Mouse (Mus musculus): ENCODE measurements around the gene Map3k1.

Map3k1 gene

DNA sequence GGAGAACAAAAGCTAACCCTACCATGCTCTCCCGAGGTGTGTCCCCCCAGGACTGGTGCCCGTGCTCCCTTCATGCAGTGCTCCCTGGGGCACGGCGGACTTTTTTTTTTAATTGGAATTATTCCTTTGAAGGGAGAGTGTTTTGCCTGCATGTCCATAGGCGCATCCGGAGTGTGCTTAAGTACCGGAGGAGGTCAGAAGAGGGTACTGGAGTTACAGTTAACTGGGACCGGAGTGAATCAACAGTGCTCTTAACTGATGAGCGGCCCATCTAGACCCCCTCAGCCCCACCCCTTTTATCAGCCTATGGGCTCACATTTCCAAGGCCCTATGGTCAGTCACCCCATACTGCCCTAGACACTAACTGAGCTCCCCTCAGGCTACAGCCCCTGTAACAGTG lies 19.9 kb downstream of the Map3k1 start:
- DNase-seq: no peak

DNA sequence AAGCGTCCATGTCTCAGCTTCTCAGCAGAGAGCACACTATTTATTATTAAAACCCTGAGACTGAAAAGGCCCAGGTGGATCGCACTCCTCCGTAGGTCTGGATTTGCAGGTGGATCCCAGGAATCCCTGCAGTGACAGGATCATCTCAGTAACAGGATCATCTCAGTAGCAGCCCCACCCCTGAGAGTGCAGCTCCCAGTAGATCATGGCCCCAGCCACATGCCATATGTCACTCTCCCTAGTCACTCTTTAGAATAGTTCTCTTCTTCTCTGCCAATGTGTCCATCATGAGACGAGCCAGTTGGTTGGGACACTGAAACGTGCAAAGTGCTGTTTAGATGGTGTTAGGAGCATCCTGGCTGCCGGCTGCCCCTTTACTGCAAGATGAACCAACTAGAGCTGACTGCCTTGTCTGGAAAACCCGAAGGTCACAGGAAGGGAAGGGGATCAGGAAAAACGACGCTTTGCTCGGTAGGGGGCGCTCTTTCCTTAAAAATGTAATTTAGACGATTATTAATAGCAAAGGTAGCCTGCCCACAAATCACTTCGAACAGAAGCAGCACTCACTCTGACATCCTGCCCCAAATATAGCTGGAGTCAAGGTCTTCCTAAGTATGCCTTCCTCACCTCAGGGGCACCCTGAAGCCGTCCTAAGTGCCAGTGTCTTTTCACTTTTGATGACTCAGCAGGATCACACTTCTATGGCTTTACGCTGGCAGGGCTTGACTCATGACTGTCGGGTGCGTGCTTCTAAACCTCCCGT lies 20.8 kb downstream of the Map3k1 start:
- DNase-seq: peak; percentile 91

DNA sequence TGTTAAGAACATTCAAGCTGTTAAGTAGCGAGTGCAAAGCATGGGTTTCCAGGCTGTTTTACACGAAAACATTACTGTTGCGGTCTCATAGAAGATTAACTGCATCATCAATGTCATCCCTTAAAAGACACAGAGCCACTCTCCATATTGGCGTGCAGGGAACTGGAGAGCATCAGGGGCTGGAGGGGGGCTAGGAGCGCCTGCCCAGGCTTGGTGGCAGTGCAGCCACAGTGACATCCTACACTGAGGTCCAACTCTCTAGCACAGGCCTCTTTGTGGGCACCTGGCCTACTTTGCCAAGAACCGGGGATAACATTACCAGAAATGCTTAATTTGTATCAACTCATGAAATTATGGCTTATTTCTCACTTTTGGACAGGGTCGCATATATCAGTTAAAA lies 22.2 kb downstream of the Map3k1 start:
- no peak for DNase-seq

DNA sequence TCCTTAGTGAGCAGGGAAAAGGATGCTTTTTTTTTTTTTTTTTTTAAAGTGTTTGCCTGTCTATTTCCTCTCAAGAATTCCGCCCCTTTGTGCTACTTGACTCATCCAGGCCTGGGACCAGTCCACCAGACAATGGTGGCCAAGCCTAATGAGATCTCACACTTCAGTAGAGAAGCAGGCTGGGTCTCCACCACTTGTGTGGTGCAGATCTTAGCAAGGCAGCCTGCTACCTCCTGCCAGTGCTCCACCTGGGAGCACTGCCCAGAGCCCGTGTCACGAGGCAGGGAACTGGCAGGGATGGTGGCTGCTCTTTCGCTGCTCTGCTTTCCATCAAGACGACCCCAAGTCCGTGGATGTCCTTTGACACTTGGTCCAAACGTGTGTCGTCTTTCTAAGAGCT lies 25.3 kb downstream of the Map3k1 start:
- no peak for DNase-seq

DNA sequence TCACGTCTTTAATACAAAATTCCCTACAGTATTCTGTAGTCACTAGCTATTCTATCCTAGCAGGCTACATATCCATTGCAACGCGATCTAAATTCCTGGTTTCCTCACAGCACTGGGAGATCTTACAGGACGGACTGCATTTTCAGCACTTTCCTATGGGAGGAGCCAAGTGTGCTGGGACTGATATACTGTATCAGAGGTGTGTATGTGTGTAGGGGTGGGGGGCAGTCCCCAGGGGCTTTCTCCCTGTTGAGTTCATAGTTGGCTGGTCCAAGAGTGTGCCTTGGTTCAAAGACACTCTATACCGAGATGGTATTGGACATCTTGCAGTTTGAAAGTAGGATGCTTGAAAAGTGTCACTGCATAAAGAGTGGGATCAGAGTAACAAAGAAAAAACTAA lies 29.3 kb downstream of the Map3k1 start:
- DNase-seq: no peak

DNA sequence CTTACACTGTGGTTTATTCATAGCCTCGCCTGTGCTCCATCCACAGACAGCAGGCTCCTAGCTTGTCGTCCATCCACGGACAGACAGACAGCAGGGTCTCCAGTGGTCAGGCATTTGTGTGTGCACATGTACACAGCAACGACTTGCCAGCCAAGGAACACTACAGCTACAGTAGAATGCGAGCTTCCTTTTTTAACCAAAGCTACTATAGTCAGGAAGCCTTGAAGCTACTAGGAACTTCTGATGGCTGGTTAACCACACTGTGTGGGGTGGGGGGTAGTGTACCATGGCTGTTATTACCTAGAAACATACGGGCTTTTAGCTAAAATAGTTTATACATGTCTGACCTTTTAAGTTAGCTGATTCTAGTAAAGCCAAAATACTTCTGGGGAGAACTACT lies 30.2 kb downstream of the Map3k1 start:
- no peak for DNase-seq

DNA sequence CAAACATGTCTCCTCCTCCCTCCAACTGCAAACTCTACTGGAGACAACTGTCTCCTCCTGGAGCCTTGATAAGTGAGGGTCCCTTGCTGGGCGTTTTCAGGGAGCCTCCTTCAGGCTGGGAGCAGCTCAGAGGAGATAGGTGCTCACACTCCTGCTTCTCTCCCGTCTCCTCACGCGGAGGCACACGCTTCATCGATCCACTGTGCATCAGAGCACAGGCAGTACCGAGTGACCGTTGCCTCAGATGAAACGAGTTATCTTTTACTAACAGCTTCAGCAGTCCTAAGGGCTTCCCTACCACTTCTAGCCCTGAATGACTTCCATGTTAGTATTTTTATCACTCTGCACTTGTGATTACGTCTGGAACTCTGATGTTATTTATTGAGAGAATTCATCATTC lies 30.9 kb downstream of the Map3k1 start:
- no peak for DNase-seq

DNA sequence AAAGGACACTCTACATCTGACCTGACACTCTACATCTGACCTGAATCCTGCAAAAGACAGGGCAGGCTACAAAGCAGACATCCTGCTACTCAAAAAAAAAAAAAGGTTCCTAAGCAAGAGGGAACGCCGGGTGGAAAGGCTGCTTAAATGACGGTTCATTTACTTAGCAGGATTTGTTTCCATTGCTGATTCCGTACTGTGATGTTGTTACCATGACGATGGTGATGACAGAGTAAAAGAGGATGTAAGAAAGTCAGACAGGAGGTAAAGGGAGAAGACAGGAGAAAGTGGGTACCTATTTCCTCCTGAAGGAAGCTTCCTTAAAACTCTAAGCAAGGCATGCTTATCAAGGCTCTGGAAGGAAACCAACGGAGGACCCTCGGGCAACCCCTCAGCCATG lies 31.6 kb downstream of the Map3k1 start:
- DNase-seq: no peak

DNA sequence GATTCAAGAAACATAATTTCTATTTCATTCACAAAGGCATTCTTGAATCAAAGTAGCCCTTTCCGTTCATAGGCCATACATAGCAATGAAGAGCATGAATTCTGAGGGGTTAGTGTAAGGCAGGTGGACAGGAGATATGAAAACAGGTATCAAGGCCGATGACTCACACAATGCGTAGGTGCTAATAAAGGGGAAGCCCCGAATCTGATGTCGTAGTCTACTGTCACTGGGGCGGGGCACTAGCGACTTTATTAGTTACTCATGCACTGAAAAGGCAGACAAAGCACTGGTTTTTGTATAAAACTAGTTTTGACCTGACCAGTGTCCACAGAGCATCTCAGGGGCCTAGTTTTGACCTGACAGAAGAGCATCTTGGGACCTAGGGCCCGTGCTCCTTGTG lies 36.7 kb downstream of the Map3k1 start:
- no peak for DNase-seq

DNA sequence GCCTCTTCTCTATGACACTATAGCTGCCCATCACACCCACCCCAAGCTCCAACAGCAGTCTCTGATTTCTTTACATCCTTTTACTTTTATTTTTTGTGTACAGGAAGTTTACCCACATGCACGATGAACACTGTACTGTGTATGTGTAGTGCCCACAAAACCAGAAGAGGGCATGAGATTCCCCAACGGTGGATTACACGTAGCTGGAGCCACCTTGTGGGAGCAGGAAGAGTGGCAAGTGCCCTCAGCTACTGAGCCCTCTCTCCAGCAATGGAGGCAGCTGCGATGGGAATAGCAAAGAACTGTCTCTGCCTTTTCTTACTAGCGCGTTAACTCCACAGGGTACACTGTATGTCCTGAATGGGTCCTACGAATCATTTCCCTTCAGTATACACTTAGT lies 37.6 kb downstream of the Map3k1 start:
- peak; percentile 59 for DNase-seq

DNA sequence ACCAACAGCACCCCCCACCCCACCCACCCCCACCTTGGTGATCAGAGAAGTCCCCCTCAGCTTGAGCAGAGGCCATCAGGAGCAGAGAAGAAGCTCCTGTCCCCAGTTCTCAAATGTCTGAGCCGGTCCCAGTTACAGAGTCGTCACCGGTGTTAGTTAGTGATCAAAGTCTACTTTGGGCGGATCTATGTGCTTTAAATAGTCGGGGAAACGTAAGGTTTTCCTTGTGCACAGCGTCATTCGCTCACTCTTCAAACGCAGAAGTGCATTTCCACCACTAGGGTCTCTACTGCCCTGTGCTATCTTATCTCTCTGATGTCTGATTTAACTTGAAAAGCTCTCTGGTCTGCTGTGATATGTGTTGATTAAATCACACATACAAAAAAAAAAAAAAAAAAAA lies 38.0 kb downstream of the Map3k1 start:
- DNase-seq: no peak

DNA sequence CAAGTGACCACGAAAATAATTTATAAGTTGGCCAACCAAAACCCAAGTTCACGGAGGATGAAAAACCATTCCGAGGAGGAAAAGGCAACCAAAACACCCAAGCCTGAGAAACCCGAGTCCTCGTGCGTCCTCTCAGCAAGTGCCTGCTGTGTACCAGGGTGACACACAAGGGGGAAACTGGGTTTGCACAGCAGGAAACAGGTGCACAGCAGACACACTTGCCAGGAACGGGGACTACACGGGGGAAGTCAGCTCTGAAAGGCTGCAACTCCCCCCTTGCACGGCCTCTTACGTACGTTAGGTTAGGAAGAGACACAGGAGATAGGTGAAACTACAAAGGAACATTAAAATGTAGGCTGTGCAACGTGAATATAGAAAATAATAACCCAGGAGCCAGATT lies 46.3 kb downstream of the Map3k1 start:
- DNase-seq: no peak

DNA sequence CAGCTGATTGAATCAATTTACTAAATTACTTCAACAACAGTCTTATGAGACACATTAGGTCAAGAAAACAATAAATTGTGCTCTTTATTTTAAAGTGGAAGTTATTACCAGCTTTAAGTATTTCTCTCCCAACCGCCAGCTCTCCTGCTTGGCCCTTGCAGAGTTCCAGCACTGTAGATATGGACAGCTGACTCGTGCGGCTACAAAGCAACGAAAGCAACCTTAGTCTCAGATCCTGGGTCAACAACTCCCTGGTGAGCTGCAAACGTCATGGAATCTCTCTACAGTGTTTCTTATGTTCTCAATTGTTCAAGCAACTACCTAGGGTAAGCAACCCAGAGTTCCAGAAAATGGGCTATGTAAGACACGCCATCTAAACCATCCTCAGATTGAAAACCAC lies 51.8 kb downstream of the Map3k1 start:
- no peak for DNase-seq

DNA sequence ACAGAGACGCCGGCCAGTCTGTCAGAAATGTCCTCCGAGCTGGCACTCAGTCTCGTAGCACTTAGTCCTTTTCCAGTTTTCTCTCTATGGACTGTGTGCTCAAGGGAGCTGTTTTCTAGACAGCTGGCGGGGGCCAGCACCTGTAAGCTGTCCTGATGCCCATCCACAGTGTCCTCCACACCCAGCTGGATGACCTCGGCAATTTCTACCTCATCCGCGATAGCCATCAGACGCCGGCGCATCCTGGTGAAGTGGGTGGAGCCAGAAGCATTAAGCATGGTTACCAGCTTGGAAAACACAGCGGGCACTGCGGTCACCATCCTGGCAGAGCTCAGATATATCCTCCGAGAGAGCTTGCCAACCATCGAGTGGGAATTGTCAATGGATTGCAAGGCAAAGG lies 52.9 kb downstream of the Map3k1 start:
- DNase-seq: no peak

DNA sequence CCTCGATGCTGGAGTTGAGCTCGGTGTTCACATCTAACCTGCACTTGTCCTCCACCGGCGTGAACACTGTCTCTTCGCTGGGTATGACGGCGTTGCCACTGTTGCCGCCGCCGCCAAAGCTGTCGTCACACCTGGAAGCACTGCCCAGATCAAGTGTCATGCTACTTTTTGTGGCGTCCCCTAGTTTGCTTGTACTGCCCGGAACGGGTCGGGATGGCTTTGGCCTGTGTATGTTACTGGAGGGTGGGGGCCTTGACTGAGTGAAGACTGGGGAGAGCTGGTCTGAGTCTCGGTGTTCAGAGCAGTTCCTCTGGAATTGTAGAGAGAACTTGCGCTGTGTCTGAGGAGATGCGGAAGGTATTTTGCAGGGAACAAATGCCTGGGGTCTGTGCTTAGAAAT lies 53.4 kb downstream of the Map3k1 start:
- no peak for DNase-seq

DNA sequence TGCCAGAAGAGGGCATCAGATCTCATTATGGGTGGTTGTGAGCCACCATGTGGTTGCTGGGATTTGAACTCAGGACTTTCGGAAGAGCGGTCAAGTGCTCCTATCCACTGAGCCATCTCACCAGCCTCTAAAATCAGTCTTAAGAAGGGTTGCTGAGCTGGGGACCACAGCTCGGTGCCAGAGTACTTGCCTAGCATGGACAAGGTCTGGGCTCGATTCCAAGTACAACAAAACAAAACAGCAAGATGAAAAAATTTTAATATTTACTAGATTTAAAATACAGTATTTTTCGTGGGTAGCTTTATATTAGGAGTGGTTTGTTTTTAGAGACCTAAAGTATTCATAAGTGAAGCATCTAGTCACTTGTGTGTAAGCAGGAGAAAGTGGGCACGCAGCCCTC lies 55.5 kb downstream of the Map3k1 start:
- DNase-seq: no peak

DNA sequence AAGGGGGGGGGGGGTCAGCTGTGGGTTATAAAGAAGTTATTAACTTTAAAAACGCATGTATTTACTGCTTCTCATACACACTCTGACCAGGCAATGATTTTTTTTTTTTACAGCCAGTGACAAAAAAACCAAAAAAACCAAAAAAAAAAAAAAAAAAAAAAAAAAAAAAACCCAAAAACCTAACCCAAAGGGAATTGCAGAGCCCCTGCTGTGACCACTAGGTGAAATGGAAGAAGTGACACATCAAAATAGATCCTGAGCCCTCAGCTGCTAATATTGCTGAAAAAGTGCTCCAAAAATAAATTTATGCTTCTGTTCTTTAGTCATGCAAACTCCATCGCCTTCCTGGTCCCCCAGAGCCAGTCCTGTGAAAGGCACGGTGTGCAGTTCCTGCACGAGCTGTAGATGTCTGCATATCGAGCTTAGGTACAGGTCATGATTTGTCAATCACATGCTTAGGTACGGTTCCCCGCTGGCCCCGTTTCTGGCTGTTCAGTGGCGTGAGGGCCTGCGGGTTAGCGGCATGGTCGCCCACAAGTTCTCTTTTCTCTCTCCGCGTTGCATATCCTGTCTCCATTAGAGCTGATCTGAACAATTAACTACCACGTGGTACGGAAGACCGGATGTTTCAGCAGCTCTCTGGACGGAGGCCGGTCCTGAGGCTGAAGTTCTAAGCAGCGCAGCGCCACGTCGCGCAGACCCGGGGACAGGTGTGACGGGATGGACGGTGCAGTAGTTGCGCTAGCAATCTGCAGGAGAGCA lies 60.3 kb downstream of the Map3k1 start:
- no peak for DNase-seq

DNA sequence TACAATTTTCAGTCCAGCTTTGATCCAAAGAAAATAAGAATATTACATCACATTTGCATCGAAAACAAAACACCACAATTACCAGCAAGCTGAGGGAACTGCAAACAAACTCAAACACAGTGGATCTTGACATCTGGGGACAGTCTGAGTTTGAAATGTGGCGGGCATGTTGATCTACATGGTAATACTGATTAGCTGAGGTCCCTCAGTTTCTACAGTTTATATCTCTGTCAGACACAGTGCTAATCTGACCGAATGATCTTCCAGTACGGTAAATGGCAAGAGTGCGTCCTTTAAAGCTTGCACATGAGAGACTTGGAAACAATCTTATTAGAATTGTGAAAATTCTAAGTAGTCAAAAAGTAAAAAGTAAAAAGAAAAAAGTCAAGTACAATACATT lies 62.0 kb downstream of the Map3k1 start:
- no peak for DNase-seq

DNA sequence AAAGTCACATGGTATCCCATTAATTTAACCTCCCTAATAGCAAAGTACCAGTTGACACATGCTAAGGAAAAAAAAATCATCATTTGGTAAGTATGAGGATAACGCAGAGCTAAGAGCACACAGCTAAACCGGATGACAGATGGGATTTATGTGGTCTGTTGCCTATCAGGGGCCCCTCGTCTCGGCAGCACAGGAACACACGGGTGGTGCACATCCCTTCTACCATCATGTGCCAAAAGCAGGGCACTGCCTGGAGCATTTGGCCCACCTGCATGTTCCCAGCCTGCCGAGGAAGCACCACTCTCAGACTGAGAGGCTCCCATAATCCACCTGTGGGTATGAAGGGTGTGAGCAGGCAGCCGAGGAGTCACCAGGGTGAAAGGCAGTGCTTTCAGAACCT lies 63.6 kb downstream of the Map3k1 start:
- DNase-seq: peak; percentile 24

DNA sequence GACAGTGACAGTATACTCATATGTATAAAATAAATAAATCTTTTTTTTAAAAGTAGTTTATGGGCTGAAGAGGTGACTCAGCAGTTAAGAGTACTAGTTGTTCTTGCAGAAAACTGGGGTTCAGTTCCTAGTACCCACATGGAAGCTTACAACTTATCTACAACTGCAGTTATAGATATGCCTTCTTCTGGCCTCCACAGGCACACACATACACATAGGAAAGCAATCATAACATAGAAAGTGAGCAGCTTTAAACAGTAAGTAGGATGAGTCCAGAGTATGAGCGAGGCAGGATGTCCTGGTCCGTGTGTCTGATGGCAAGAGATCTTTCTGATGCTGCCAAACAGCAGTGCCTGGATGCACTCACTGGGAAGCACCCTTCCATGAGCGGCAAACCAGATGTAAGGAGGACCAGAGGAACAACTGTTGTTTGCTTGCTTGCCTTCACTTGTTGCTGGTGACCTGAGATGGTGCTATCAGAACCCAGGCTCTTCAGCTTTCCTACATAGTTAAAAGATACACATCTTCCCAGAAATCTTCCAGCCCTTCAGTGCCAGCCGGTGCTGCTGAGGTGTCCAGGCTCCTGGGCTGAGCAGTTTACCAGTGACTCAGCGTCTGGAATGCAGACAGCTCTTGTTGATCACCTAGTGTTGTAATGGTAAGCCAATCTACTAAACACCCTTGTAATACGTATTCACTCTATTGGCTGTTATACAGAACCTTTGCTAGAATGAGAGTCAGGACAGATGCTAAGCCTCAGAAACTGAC lies 64.4 kb downstream of the Map3k1 start:
- DNase-seq: no peak

DNA sequence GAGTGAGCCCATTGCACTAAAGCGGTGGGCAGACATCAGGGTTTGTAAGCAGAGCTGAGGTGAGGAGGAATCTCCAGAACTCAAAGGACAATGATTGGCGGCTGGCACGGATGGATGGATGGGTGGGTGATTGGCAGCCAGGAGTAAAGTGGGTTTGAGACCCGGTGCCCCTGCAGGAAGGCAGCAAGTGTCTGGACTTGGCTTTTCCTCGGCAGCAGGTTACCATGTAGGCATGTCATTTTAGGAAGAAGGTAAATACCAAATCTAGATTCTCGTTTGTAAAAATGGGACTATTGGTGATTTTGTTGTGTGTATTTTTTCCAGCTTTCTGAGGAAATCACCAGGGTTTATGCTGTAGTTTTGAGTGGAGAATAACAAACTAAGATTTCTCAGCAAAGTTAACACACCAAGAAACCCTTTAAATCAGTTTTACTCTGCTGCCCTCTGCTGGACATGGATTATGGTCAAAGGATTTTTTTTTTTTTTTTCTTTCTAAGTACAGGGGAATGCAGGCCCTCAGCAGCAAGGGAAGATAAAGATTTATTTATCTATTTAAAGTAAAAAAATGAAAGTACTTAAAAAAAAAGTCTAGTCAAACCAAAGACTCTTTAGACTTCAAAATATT lies 66.7 kb downstream of the Map3k1 start:
- DNase-seq: peak; percentile 63

DNA sequence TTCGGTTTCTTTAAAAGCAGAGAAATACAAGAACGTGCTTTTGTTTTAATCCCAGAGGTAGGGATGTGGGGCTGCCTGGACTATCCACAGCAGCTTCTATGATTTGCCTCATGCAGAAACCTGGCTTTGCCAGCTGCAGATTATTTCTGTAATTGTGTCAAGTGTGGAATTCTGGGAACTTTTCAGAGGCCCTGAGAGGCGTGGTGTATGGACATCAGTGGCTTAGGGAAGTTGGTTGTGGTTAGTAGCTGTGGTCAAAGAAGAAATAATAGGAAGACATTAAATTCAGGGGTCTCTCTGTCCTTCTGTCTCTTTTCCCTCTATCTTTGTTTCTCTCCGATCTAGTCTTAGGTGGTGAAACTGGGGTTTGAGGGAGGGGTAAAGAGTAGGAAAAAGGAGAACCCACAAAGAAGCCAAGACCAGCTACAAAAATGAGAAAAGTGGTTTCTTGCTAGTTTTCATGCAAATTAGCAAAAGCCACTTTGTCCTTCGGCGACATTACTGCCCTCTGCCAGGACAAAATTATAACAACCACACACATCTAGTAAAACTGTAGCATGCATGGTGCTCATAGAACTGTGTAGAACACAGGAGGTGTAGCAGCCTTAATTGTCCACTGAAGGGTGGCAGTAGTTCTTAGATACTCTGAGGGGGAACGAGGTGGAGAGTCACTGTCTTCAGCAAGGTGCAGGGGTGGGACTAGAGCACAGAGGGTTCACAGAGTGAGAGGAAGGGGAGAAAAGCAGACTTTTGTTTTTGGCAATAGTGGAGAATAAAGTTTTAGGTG lies 67.4 kb downstream of the Map3k1 start:
- no peak for DNase-seq

DNA sequence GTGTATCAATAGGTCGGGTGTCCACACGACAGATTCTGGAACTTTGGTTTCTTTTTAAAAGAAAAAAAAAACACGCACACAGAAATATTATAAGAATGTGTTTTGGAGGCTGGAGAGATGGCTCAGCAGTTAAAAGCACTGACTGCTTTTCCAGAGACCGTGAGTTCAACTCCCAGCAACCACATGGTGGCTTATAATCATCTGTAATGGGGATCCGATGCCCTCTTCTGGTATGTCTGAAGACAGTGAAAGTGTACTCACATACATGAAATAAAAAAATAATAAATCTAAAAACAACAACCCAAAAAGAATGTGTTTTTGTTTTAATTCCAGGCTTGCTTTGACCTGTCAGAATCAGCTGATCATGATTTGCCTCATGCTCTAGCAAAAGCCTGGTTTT lies 81.9 kb downstream of the Map3k1 start:
- DNase-seq: no peak
